Mouse (Mus musculus) kidney, embryonic 15.5 days (tissue): ENCODE results near the gene Tmeff1. TPM values are rescaled to one million over a fixed set of nuclear protein-coding genes. Genes with fewer than 3 reads are reported as not detected.
A peak's percentile ranks its signal among the peaks of the same experiment; 100 is the strongest.

Experiments
- ATAC-seq: fragments of 200-750 bp; cut with Nextera tagmentation; replicated peaks from 2 replicates; pipeline ENCODE4 v1.8.0; 2017; ENCODE audit warnings: moderate TSS enrichment; ENCODE audit not compliant: low FRiP score
- H3K27ac ChIP-seq: fragments of 300-500 bp; sonication (generic); 2 replicates; pipeline ENCODE4 v1.5.1; 2015; ENCODE audit warnings: mild to moderate bottlenecking, inconsistent platforms
- H3K27me3 ChIP-seq: fragments of 300-500 bp; sonication (generic); 2 replicates; pipeline ENCODE4 v1.6.1; 2015; ENCODE audit warnings: inconsistent platforms
- H3K36me3 ChIP-seq: fragments of 300-500 bp; sonication (generic); 2 replicates; pipeline ENCODE4 v1.6.1; 2015; ENCODE audit warnings: inconsistent platforms
- H3K4me1 ChIP-seq: fragments of 300-500 bp; sonication (generic); 2 replicates; pipeline ENCODE4 v1.6.1; 2015; ENCODE audit warnings: inconsistent platforms
- H3K4me2 ChIP-seq: fragments of 300-500 bp; sonication (generic); 2 replicates; pipeline ENCODE4 v1.6.1; 2015; ENCODE audit warnings: moderate library complexity, mild to moderate bottlenecking, inconsistent platforms
- H3K4me3 ChIP-seq: fragments of 300-500 bp; sonication (generic); replicated peaks from 2 replicates; pipeline ENCODE4 v1.5.1; 2015; ENCODE audit warnings: mild to moderate bottlenecking, inconsistent platforms
- H3K9ac ChIP-seq: fragments of 300-500 bp; sonication (generic); 2 replicates; pipeline ENCODE4 v1.6.1; 2015; ENCODE audit warnings: mild to moderate bottlenecking, inconsistent platforms
- H3K9me3 ChIP-seq: fragments of 300-500 bp; sonication (generic); replicated peaks from 2 replicates; pipeline ENCODE4 v1.6.1; 2016; ENCODE audit warnings: inconsistent platforms
- WGBS: fragments of 180-500 bp; shearing (Covaris S2); methylation state at CpG from one replicate; pipeline ENCODE4 v1.1.7; 2015; ENCODE audit warnings: mixed read lengths; 5-methylcytosine and 5-hydroxymethylcytosine counted together
- polyA plus RNA-seq: library from polyadenylated mRNA; unstranded; fragments of >200 nt; fragmentation: Nextera tagmentation; extraction: Ambion mirVana; gene quantifications from 2 replicates; pipeline ENCODE4 v1.2.1, GENCODE M21; 2015

Tmeff1 gene
- 53.8 and 57.1 TPM in 2 replicates for polyA plus RNA-seq

DNA sequence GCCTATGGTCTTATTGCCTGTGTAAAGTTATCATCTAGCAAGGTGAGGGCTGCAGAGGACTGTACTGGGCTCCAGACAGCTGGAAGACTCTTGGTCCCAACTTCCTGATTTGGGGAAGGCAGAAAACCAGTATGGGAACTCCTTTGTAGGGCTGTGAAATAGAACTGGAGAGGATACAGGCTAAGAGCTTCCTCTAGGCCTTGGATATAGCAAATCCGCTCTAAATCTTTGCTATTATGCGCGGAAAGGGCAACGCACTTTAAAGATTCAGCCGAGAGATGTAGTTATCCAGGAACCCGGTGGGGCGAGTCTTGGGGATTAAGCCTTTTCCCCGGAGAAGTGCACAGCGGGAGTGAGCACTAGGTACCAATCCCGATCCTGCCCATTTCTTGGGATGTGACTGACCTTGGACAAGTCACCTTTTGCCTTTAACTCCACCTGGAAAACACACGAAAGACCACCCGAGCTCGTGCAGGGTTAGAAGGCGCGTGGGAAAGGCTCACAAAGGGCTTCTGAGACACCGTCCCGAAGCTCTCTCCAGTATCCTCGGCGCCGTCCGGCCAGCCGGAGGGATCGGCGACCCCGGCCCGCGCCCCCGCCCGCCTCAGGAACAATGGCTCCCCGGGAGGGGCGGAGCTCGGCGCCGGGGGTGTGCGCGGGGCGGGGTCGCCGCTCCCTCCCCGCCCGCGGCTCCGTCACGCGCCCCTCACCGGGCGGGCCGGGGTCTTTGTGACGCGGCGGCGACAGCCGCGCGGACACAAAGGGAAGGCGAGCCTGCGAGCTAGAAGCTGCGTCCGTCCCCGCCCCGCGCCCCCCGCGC lies at the start of gene Tmeff1:
Gene Tmeff1 (plus strand): TSS at position 754 of the 820 bp plus-strand sequence.
- Histone ChIP-seq H3K9me3 (no peaks in the 10 kb centered on the region), H3K4me2 (peak within 1 kb of the TSS; percentile 81), H3K27ac (peak within 1 kb of the TSS; percentile 93), H3K4me1 (peaks cover 16% of the 10 kb centered on the region), H3K4me3 (peak within 1 kb of the TSS; percentile 92), H3K27me3 (no peaks in the 10 kb centered on the region), H3K36me3 (peaks cover 4% of the 10 kb centered on the region; the same call in 1 of the 2 replicates), H3K9ac (peak within 1 kb of the TSS; percentile 88)
- WGBS, result under 1% methylated on average over 36 of the region's 64 CpGs
- ATAC-seq, result peak; percentile 79

GRCm38 (mm10) chr4:48536275-48536674 lies 48.7 kb upstream of the Tmeff1 start:
- Histone ChIP-seq H3K9ac (no peak overlapping the region), H3K27me3 (no peaks in the 10 kb centered on the region), H3K9me3 (no peaks in the 10 kb centered on the region), H3K36me3 (no peaks in the 10 kb centered on the region), H3K4me2 (no peak overlapping the region), H3K4me3 (no peak overlapping the region), H3K27ac (no peak overlapping the region), H3K4me1 (peaks cover 3% of the 10 kb centered on the region; the same call in 1 of the 2 replicates)
- ATAC-seq, result no peak
- 78% methylated on average over 5 of the region's 5 CpGs for WGBS

DNA sequence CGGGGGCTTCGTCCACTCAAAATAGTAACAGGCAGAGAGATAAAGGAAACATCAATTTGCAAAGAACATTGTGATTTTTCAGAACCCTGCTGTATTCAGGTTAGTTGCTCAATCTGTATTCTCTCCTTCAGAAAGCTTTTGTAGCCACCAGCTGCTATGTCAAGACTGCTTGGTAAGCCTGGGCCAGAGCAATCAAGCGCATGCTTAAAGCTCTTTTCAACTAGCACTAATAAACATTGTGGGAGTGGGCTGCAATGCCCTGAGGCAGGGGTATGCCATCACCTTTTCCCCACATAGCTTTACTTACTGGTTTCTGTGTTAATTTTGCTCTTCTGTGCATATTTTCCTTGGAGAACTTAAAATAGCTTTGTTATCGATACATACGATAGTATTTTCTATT lies 48.0 kb upstream of the Tmeff1 start:
- no peaks in the 10 kb centered on the region for H3K36me3 ChIP-seq
- no peak overlapping the region for H3K27ac ChIP-seq
- ATAC-seq, result no peak
- H3K4me3 ChIP-seq, result no peak overlapping the region
- H3K9me3 ChIP-seq, result no peaks in the 10 kb centered on the region
- H3K9ac ChIP-seq, result no peak overlapping the region
- 88% methylated on average over 5 of the region's 5 CpGs for WGBS
- H3K27me3 ChIP-seq, result no peaks in the 10 kb centered on the region
- no peak overlapping the region for H3K4me2 ChIP-seq
- peaks cover 10% of the 10 kb centered on the region for H3K4me1 ChIP-seq

DNA sequence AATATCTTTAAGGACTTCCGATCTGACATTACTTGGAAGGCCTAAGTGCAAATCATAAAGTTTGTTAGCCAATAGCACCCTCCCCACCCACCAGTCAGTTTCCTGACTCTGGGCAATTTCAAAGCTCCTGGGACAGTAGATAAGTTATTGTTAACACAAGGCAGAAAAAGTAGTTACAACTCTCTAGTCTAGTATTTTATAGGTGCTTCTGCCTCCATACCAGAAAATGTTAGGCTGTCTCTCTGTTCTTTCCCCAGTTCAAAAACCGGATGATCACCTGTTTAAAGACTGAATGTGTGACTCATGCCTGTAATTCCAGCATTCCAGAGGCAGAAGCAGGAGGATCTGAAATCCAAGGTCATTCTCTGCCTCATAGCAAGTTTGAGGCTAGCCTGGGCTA lies 46.4 kb upstream of the Tmeff1 start:
- ATAC-seq, result no peak
- Histone ChIP-seq H3K4me3 (no peak overlapping the region), H3K9ac (no peak overlapping the region), H3K4me1 (peaks cover 26% of the 10 kb centered on the region), H3K9me3 (no peaks in the 10 kb centered on the region), H3K36me3 (no peaks in the 10 kb centered on the region), H3K27ac (no peak overlapping the region), H3K27me3 (no peaks in the 10 kb centered on the region), H3K4me2 (no peak overlapping the region)
- 87% methylated on average over 2 of the region's 2 CpGs for WGBS

DNA sequence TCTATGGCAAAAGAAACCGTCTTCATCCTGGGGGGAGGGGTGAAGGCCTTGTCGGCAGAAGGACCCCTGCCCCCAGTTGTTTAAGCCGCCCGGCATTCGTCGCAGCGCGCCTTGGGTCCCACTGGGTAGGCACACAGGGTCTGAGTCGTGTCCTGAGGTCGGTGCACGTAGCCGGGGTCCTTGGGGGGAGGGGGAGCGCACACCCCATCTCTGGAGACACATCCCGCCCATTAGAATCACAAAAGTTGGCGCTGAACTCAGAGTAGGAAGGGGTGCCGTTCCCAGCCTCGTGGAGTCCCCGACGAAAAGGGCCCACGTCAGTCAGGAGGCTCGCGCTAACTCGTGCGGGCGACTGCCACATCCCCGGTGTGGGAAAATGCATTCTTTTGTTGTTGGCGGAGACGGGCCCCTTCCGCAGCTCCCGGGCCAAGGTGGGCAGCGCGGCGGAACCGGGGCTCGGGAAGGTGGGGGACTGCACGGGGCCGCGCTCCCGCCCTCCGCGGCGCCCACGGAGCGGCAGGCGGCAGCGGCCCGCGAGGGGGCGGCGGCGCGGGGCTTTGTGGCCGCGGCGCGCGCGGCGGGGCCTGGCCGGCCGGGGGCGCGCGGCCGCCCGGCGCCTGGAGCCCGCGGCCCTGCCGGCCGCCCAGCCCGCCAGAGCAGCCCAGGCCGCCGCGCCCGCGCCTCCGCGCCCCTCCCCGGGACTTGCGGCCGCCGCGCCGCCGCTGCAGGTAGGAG lies 45.0 kb upstream of the Tmeff1 start, which contains the start of gene Msantd3:
Gene Msantd3 (plus strand): TSS at position 95 of the 735 bp plus-strand sequence.
- ATAC-seq, result peak; percentile 81

GRCm38 (mm10) chr4:48540576-48541111 lies 44.3 kb upstream of the Tmeff1 start:
- Histone ChIP-seq H3K4me1 (peaks cover 40% of the 10 kb centered on the region), H3K4me3 (peak overlapping the region; percentile 70), H3K27ac (peak overlapping the region; percentile 93), H3K36me3 (no peaks in the 10 kb centered on the region), H3K27me3 (no peaks in the 10 kb centered on the region), H3K9ac (peak overlapping the region; percentile 88), H3K4me2 (peak overlapping the region; percentile 81), H3K9me3 (no peaks in the 10 kb centered on the region)
- WGBS, result under 1% methylated on average over 32 of the region's 50 CpGs
- ATAC-seq, result peak; percentile 72

More for the DNA sequence above, 45.0 kb upstream of the Tmeff1 start, which contains the start of gene Msantd3:
- Histone ChIP-seq H3K9ac (peak within 1 kb of the TSS; percentile 88), H3K27me3 (no peaks in the 10 kb centered on the region), H3K4me3 (peak within 1 kb of the TSS; percentile 70), H3K9me3 (no peaks in the 10 kb centered on the region), H3K4me2 (peak within 1 kb of the TSS; percentile 81), H3K4me1 (peaks cover 34% of the 10 kb centered on the region), H3K27ac (peak within 1 kb of the TSS; percentile 93), H3K36me3 (no peaks in the 10 kb centered on the region)
- under 1% methylated on average over 70 of the region's 86 CpGs for WGBS

- peaks cover 50% of the 10 kb centered on the region for H3K4me1 ChIP-seq
Measured at GRCm38 (mm10) chr4:48541526-48542250, 43.3 kb upstream of the Tmeff1 start.

GRCm38 (mm10) chr4:48542351-48542750 lies 42.6 kb upstream of the Tmeff1 start:
- no peak for ATAC-seq
- H3K27ac ChIP-seq, result peak overlapping the region; percentile 93; the same call in 1 of the 2 replicates
- H3K4me2 ChIP-seq, result peak overlapping the region; percentile 81
- H3K27me3 ChIP-seq, result no peaks in the 10 kb centered on the region
- 25% methylated on average over 5 of the region's 5 CpGs for WGBS
- no peaks in the 10 kb centered on the region for H3K36me3 ChIP-seq
- H3K9me3 ChIP-seq, result no peaks in the 10 kb centered on the region
- peak overlapping the region; percentile 70; the same call in 1 of the 2 replicates for H3K4me3 ChIP-seq
- peaks cover 56% of the 10 kb centered on the region for H3K4me1 ChIP-seq
- H3K9ac ChIP-seq, result peak overlapping the region; percentile 88; the same call in 1 of the 2 replicates

More at GRCm38 (mm10) chr4:48541526-48542250, 43.3 kb upstream of the Tmeff1 start:
- Histone ChIP-seq H3K36me3 (no peaks in the 10 kb centered on the region), H3K9me3 (no peaks in the 10 kb centered on the region), H3K4me2 (peak overlapping the region; percentile 81), H3K4me3 (peak overlapping the region; percentile 70), H3K27ac (peak overlapping the region; percentile 93), H3K27me3 (no peaks in the 10 kb centered on the region), H3K9ac (peak overlapping the region; percentile 88)
- WGBS, result 4% methylated on average over 15 of the region's 15 CpGs
- no peak for ATAC-seq

GRCm38 (mm10) chr4:48543071-48543865 lies 41.7 kb upstream of the Tmeff1 start:
- Histone ChIP-seq H3K9me3 (no peaks in the 10 kb centered on the region), H3K36me3 (no peaks in the 10 kb centered on the region), H3K4me1 (peaks cover 61% of the 10 kb centered on the region), H3K4me3 (no peak overlapping the region), H3K27me3 (no peaks in the 10 kb centered on the region), H3K9ac (no peak overlapping the region), H3K4me2 (0 out of 2 replicates have a peak overlapping the region, but pooled peaks have one; percentile 81), H3K27ac (0 out of 2 replicates have a peak overlapping the region, but pooled peaks have one; percentile 9)
- ATAC-seq, result no peak
- 64% methylated on average over 6 of the region's 6 CpGs for WGBS

- H3K9ac ChIP-seq, result no peak overlapping the region
- no peak overlapping the region for H3K27ac ChIP-seq
- WGBS, result 65% methylated on average over 8 of the region's 8 CpGs
- H3K9me3 ChIP-seq, result no peaks in the 10 kb centered on the region
- H3K4me1 ChIP-seq, result peaks cover 68% of the 10 kb centered on the region
- no peak overlapping the region for H3K4me3 ChIP-seq
- H3K4me2 ChIP-seq, result no peak overlapping the region
- H3K36me3 ChIP-seq, result no peaks in the 10 kb centered on the region
- no peak for ATAC-seq
- H3K27me3 ChIP-seq, result no peaks in the 10 kb centered on the region
Measured at GRCm38 (mm10) chr4:48544141-48544540, 40.8 kb upstream of the Tmeff1 start.
